Mouse (Mus musculus): ENCODE measurements around the gene Fcgrt. TPM values are rescaled to one million over a fixed set of nuclear protein-coding genes. Genes with fewer than 3 reads are reported as not detected.
A peak's percentile ranks its signal among the peaks of the same experiment; 100 is the strongest.
"Not testable (repeated sequence)": the region's sequence is repeated elsewhere in the genome, so short reads cannot be mapped to it uniquely, and the experiment has no call there.

Fcgrt gene
- polyA plus RNA-seq, 1 experiment from 2014 or later: 28.1 TPM

DNA sequence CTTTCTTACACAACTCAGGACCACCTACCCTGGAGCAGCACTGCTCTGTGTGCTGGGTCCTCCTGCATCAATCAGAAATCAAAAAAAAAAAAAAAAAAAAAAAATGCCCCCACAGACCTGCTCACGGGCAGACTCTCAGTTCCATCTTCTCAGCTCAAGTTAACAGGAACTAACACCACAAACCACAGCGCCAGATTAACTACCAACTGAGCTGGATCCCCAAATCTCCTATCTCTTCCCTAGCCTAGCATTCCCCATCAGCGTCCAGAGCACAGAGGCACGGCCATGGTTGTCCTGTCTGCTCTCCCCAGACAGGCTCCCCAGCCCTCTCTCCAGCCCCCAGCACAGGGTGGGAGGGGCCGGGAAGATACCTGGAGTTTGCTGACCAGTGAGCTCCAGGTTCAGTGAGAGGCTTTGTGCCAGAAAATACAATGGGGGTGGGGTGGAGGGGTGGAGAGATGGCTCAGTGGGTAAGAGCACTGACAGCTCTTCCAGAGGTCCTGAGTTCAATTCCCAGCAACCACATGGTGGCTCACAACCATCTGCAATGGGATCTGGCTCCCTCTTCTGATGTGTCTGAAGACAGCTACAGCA is 3.5 kb upstream of the Fcgrt start:
- H3K27me3 ChIP-seq (replicated peaks): no peaks in the 10 kb centered on the region
- H3K27ac ChIP-seq (ENCODE audit: poor library complexity, severe bottlenecking): no peak overlapping the region
- 43% methylated on average over 5 of the region's 5 CpGs for WGBS
- no peaks in the 10 kb centered on the region for H3K9me3 ChIP-seq (replicated peaks)
- no peak overlapping the region for H3K4me2 ChIP-seq
- H3K4me3 ChIP-seq: no peak overlapping the region
- H3K9ac ChIP-seq: no peak overlapping the region
- H3K36me3 ChIP-seq: no peaks in the 10 kb centered on the region
- no peak for ATAC-seq (ENCODE audit: insufficient number of reproducible peaks, low FRiP score)
- peaks cover 20% of the 10 kb centered on the region for H3K4me1 ChIP-seq (replicated peaks)

GRCm38 (mm10) chr7:45106441-45106840 is 2.8 kb upstream of the Fcgrt start:
- H3K36me3 ChIP-seq: no peaks in the 10 kb centered on the region
- H3K4me1 ChIP-seq (replicated peaks): peaks cover 20% of the 10 kb centered on the region
- H3K4me3 ChIP-seq: no peak overlapping the region
- no peak overlapping the region for H3K27ac ChIP-seq (ENCODE audit: poor library complexity, severe bottlenecking)
- WGBS: 62% methylated on average over 6 of the region's 6 CpGs
- H3K9me3 ChIP-seq (replicated peaks): no peaks in the 10 kb centered on the region
- ATAC-seq (ENCODE audit: insufficient number of reproducible peaks, low FRiP score): no peak
- H3K9ac ChIP-seq: no peak overlapping the region
- H3K27me3 ChIP-seq (replicated peaks): no peaks in the 10 kb centered on the region
- H3K4me2 ChIP-seq: no peak overlapping the region

GRCm38 (mm10) chr7:45105491-45105890 is 1.8 kb upstream of the Fcgrt start:
- Histone ChIP-seq H3K4me2 (no peak overlapping the region), H3K4me3 (no peak overlapping the region), H3K36me3 (no peaks in the 10 kb centered on the region), H3K27me3 (replicated peaks) (no peaks in the 10 kb centered on the region), H3K9me3 (replicated peaks) (no peaks in the 10 kb centered on the region), H3K27ac (ENCODE audit: poor library complexity, severe bottlenecking) (no peak overlapping the region), H3K9ac (no peak overlapping the region), H3K4me1 (replicated peaks) (peaks cover 20% of the 10 kb centered on the region)
- no peak for ATAC-seq (ENCODE audit: insufficient number of reproducible peaks, low FRiP score)
- WGBS: 79% methylated on average over 8 of the region's 8 CpGs

DNA sequence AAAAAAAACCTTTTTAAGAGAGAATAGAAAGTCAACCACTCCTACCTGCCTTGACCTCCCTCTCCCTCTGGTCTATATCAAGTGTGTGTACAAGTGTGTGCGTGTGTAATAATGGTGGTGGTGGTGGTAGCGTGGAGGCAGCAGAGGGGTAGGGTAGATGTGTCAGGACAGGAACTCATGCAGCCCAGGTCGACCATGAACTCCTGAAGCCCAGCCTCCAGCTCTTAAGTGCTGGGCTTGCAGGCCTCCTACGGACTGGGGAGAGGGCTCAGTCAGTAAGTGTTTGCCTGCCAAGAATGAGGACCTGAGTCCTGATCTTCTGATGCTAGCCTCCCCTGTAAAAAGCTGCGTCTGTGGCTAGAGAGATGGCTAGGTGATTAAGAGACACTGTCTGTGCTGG is 1.3 kb upstream of the Fcgrt start:
- H3K27ac ChIP-seq (ENCODE audit: poor library complexity, severe bottlenecking): no peak overlapping the region
- H3K9ac ChIP-seq: no peak overlapping the region
- no peak overlapping the region for H3K4me3 ChIP-seq
- 73% methylated on average over 5 of the region's 5 CpGs for WGBS
- no peak overlapping the region for H3K4me2 ChIP-seq
- no peaks in the 10 kb centered on the region for H3K36me3 ChIP-seq
- H3K9me3 ChIP-seq (replicated peaks): no peaks in the 10 kb centered on the region
- ATAC-seq (ENCODE audit: insufficient number of reproducible peaks, low FRiP score): no peak
- no peaks in the 10 kb centered on the region for H3K27me3 ChIP-seq (replicated peaks)
- peaks cover 20% of the 10 kb centered on the region for H3K4me1 ChIP-seq (replicated peaks)

DNA sequence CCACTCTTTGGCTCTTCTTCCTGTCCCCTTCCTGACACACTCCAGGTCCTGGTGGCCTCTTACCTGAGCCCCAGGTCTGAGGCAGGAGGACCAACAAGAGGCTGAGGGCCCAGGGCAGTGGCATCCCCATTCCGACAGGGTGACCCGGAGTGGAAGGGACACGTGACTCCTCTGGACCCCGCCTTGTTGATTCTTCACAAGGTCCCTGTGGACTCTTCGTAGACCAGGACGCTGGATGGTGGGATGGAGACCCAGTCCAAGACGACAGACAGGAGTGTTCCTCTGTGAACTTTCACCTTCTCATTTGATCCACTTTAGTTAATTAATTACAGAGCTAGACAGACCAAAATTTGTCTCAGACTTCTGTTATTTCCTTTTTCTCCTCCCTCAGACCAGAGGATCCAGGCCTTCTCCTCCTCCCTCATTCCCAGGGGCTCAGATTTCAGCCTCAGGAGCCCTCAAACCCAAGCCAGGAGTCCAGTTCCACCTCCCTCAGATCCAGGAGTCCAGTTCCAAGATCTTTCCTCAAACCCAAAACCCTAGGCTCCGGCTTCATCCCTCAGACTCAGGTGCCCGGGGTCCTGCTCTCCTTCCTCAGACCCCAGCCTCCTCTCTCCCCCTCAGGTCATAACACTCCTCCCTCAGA is 588 bp downstream of the Fcgrt start:
- Histone ChIP-seq H3K9ac (peak overlapping the region; percentile 66), H3K4me1 (replicated peaks) (peaks cover 20% of the 10 kb centered on the region), H3K27me3 (replicated peaks) (no peaks in the 10 kb centered on the region), H3K36me3 (no peaks in the 10 kb centered on the region), H3K27ac (ENCODE audit: poor library complexity, severe bottlenecking) (peak overlapping the region; percentile 81), H3K9me3 (replicated peaks) (no peaks in the 10 kb centered on the region), H3K4me2 (peak overlapping the region; percentile 57), H3K4me3 (peak overlapping the region; percentile 32)
- no peak for ATAC-seq (ENCODE audit: insufficient number of reproducible peaks, low FRiP score)
- 70% methylated on average over 9 of the region's 9 CpGs for whole genome bisulfite sequencing

DNA sequence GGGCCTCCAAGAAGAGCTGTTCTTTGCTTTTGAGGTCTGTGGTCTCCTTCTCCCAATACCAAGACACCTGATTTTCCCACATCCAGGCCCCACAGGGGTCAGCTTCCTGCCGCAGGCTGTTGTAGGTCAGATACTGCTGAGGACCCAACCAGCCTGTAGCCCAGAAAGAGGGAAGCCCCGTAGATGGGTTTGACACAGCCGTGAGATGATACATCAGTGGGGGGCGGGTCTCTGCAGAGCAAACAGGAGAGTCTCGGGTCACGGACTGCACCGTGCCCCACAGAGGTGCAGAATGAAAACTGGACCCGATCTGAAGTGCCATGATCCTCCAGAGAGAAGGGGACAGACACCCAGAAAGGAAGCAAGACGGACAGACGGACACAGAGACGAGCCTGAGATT is 1.2 kb downstream of the Fcgrt start:
- peak overlapping the region; percentile 32; the same call in 1 of the 2 replicates for H3K4me3 ChIP-seq
- WGBS: 81% methylated on average over 11 of the region's 11 CpGs

GRCm38 (mm10) chr7:45100046-45100445 is 3.6 kb downstream of the Fcgrt start:
- ATAC-seq (ENCODE audit: insufficient number of reproducible peaks, low FRiP score): no peak
- WGBS: 90% methylated on average over 6 of the region's 6 CpGs

More for the DNA sequence above, 1.2 kb downstream of the Fcgrt start:
- Histone ChIP-seq H3K36me3 (no peaks in the 10 kb centered on the region), H3K9me3 (replicated peaks) (no peaks in the 10 kb centered on the region), H3K27ac (ENCODE audit: poor library complexity, severe bottlenecking) (no peak overlapping the region), H3K27me3 (replicated peaks) (no peaks in the 10 kb centered on the region), H3K4me1 (replicated peaks) (peaks cover 23% of the 10 kb centered on the region), H3K9ac (0 out of 2 replicates have a peak overlapping the region, but pooled peaks have one; percentile 13), H3K4me2 (peak overlapping the region; percentile 57)
- no peak for ATAC-seq (ENCODE audit: insufficient number of reproducible peaks, low FRiP score)

GRCm38 (mm10) chr7:45098541-45099240 is 5.0 kb downstream of the Fcgrt start:
- no peak for ATAC-seq (ENCODE audit: insufficient number of reproducible peaks, low FRiP score)
- Histone ChIP-seq H3K9me3 (replicated peaks) (no peaks in the 10 kb centered on the region), H3K36me3 (peaks cover 3% of the 10 kb centered on the region; the same call in 1 of the 2 replicates), H3K27me3 (replicated peaks) (no peaks in the 10 kb centered on the region), H3K4me3 (no peak overlapping the region), H3K4me2 (no peak overlapping the region), H3K9ac (no peak overlapping the region), H3K4me1 (replicated peaks) (peaks cover 20% of the 10 kb centered on the region), H3K27ac (ENCODE audit: poor library complexity, severe bottlenecking) (no peak overlapping the region)
- 84% methylated on average over 8 of the region's 8 CpGs for WGBS

More at GRCm38 (mm10) chr7:45100046-45100445, 3.6 kb downstream of the Fcgrt start:
- peaks cover 3% of the 10 kb centered on the region; the same call in 1 of the 2 replicates for H3K36me3 ChIP-seq
- H3K9ac ChIP-seq: no peak overlapping the region
- no peak overlapping the region for H3K4me3 ChIP-seq
- no peak overlapping the region for H3K27ac ChIP-seq (ENCODE audit: poor library complexity, severe bottlenecking)
- peaks cover 27% of the 10 kb centered on the region for H3K4me1 ChIP-seq (replicated peaks)
- no peak overlapping the region for H3K4me2 ChIP-seq
- H3K27me3 ChIP-seq (replicated peaks): no peaks in the 10 kb centered on the region
- no peaks in the 10 kb centered on the region for H3K9me3 ChIP-seq (replicated peaks)

GRCm38 (mm10) chr7:45097479-45097878 is 6.2 kb downstream of the Fcgrt start:
- WGBS: 44% methylated on average over 6 of the region's 6 CpGs
- Histone ChIP-seq H3K27ac (ENCODE audit: poor library complexity, severe bottlenecking) (no peak overlapping the region), H3K9ac (no peak overlapping the region)

GRCm38 (mm10) chr7:45095965-45096364 is 7.7 kb downstream of the Fcgrt start:
- WGBS: 89% methylated on average over 14 of the region's 14 CpGs
- not testable (repeated sequence) for ATAC-seq (ENCODE audit: insufficient number of reproducible peaks, low FRiP score); H3K36me3 ChIP-seq; H3K9ac ChIP-seq; H3K27ac ChIP-seq (ENCODE audit: poor library complexity, severe bottlenecking); H3K27me3 ChIP-seq (replicated peaks); H3K9me3 ChIP-seq (replicated peaks); H3K4me2 ChIP-seq; H3K4me3 ChIP-seq
- H3K4me1 ChIP-seq (replicated peaks): peaks cover 22% of the 10 kb centered on the region

More at GRCm38 (mm10) chr7:45097479-45097878, 6.2 kb downstream of the Fcgrt start:
- Histone ChIP-seq H3K36me3 (peaks cover 3% of the 10 kb centered on the region; the same call in 1 of the 2 replicates), H3K4me2 (no peak overlapping the region), H3K27me3 (replicated peaks) (no peaks in the 10 kb centered on the region), H3K9me3 (replicated peaks) (no peaks in the 10 kb centered on the region), H3K4me3 (no peak overlapping the region), H3K4me1 (replicated peaks) (peaks cover 20% of the 10 kb centered on the region)
- no peak for ATAC-seq (ENCODE audit: insufficient number of reproducible peaks, low FRiP score)

GRCm38 (mm10) chr7:45095367-45095766 is 8.3 kb downstream of the Fcgrt start:
- WGBS: 63% methylated on average over 6 of the region's 6 CpGs
- ATAC-seq (ENCODE audit: insufficient number of reproducible peaks, low FRiP score): no peak
- Histone ChIP-seq H3K36me3 (peaks cover 3% of the 10 kb centered on the region; the same call in 1 of the 2 replicates), H3K27me3 (replicated peaks) (no peaks in the 10 kb centered on the region), H3K9ac (no peak overlapping the region), H3K4me3 (no peak overlapping the region), H3K4me2 (no peak overlapping the region), H3K9me3 (replicated peaks) (no peaks in the 10 kb centered on the region), H3K27ac (ENCODE audit: poor library complexity, severe bottlenecking) (no peak overlapping the region), H3K4me1 (replicated peaks) (peaks cover 27% of the 10 kb centered on the region)

Data from heart, embryonic 12.5 days (tissue).